Mouse (Mus musculus) lung, embryonic 15.5 days (tissue): ENCODE results near the gene Cda. TPM values are rescaled to one million over a fixed set of nuclear protein-coding genes. Genes with fewer than 3 reads are reported as not detected.

ENCODE experiments used
- ATAC-seq: fragments of 200-750 bp; cut with Nextera tagmentation; 2 replicates; pipeline ENCODE4 v1.8.0; 2017; ENCODE audit warnings: moderate number of reproducible peaks, borderline replicate concordance; ENCODE audit not compliant: low FRiP score, low TSS enrichment; ENCODE audit errors: extremely low read depth
- H3K27ac ChIP-seq: fragments of 300-500 bp; sonication (generic); 2 replicates; pipeline ENCODE4 v1.5.1; 2015; ENCODE audit warnings: moderate library complexity, mild to moderate bottlenecking, inconsistent platforms
- H3K27me3 ChIP-seq: fragments of 300-500 bp; sonication (generic); 2 replicates; pipeline ENCODE4 v1.6.1; 2015; ENCODE audit warnings: inconsistent platforms
- H3K36me3 ChIP-seq: fragments of 300-500 bp; sonication (generic); 2 replicates; pipeline ENCODE4 v1.6.1; 2015; ENCODE audit warnings: inconsistent platforms
- H3K4me1 ChIP-seq: fragments of 300-500 bp; sonication (generic); 2 replicates; pipeline ENCODE4 v1.6.1; 2015; ENCODE audit warnings: inconsistent platforms
- H3K4me2 ChIP-seq: fragments of 300-500 bp; sonication (generic); 2 replicates; pipeline ENCODE4 v1.6.1; 2015; ENCODE audit warnings: inconsistent platforms, mild to moderate bottlenecking, moderate library complexity
- H3K4me3 ChIP-seq: fragments of 300-500 bp; sonication (generic); 2 replicates; pipeline ENCODE4 v1.5.1; 2015; ENCODE audit warnings: mild to moderate bottlenecking, inconsistent platforms
- H3K9ac ChIP-seq: fragments of 300-500 bp; sonication (generic); 2 replicates; pipeline ENCODE4 v1.6.1; 2015; ENCODE audit warnings: inconsistent platforms
- H3K9me3 ChIP-seq: fragments of 300-500 bp; sonication (generic); 2 replicates; pipeline ENCODE4 v1.6.1; 2016; ENCODE audit warnings: inconsistent platforms
- WGBS: fragments of 180-500 bp; shearing (Covaris S2); methylation state at CpG from one replicate; pipeline ENCODE4 v1.1.7; 2015; 5-methylcytosine and 5-hydroxymethylcytosine counted together
- polyA plus RNA-seq: library from polyadenylated mRNA; unstranded; fragments of >200 nt; fragmentation: Nextera tagmentation; extraction: Ambion mirVana; gene quantifications from 2 replicates; pipeline ENCODE4 v1.2.1, GENCODE M21; 2015

Gene Cda
- polyA plus RNA-seq: 21.7 and 22.9 TPM in 2 replicates

- H3K4me3 ChIP-seq: peak within 1 kb of the TSS; percentile 47
- H3K9ac ChIP-seq: peak within 1 kb of the TSS; percentile 47
- no peaks in the 10 kb centered on the region for H3K9me3 ChIP-seq
- WGBS: 6% methylated on average over 32 of the region's 34 CpGs
- no peaks in the 10 kb centered on the region for H3K36me3 ChIP-seq
- H3K27ac ChIP-seq: peak within 1 kb of the TSS; percentile 84
- no peaks in the 10 kb centered on the region for H3K27me3 ChIP-seq
- peak within 1 kb of the TSS; percentile 77 for H3K4me2 ChIP-seq
- H3K4me1 ChIP-seq: peaks cover 16% of the 10 kb centered on the region
- ATAC-seq: peak; percentile 91
These were observed at the start of gene Cda for GRCm38 (mm10) chr4:138367641-138368497. Cda (minus strand) TSS chr4:138367992.

- Histone ChIP-seq H3K4me3 (no peak overlapping the region), H3K27me3 (no peaks in the 10 kb centered on the region; the same call in 1 of the 2 replicates), H3K9me3 (no peaks in the 10 kb centered on the region), H3K9ac (no peak overlapping the region), H3K4me2 (no peak overlapping the region), H3K4me1 (0 out of 2 replicates have a peak, but pooled peaks cover 5% of the 10 kb centered on the region), H3K27ac (no peak overlapping the region), H3K36me3 (no peaks in the 10 kb centered on the region)
- no peak for ATAC-seq
- 59% methylated on average over 5 of the region's 5 CpGs for WGBS
These were observed 48.6 kb upstream of the Cda start for GRCm38 (mm10) chr4:138416414-138416813.

GRCm38 (mm10) chr4:138415991-138416390 is 48.2 kb upstream of the Cda start:
- H3K9ac ChIP-seq: no peak overlapping the region
- H3K9me3 ChIP-seq: no peaks in the 10 kb centered on the region
- WGBS: 66% methylated on average over 3 of the region's 3 CpGs
- 0 out of 2 replicates have a peak, but pooled peaks cover 5% of the 10 kb centered on the region for H3K4me1 ChIP-seq
- H3K4me2 ChIP-seq: no peak overlapping the region
- no peaks in the 10 kb centered on the region for H3K36me3 ChIP-seq
- no peak overlapping the region for H3K4me3 ChIP-seq
- no peak overlapping the region for H3K27ac ChIP-seq
- ATAC-seq: no peak
- H3K27me3 ChIP-seq: no peaks in the 10 kb centered on the region; the same call in 1 of the 2 replicates

- WGBS: 12% methylated on average over 6 of the region's 6 CpGs
- ATAC-seq: peak; percentile 49; the same call in 1 of the 2 replicates
- no peak overlapping the region for H3K9ac ChIP-seq
- H3K27ac ChIP-seq: peak overlapping the region; percentile 44; the same call in 1 of the 2 replicates
- no peak overlapping the region for H3K4me2 ChIP-seq
- H3K9me3 ChIP-seq: no peaks in the 10 kb centered on the region
- no peaks in the 10 kb centered on the region; the same call in 1 of the 2 replicates for H3K27me3 ChIP-seq
- H3K4me3 ChIP-seq: no peak overlapping the region
- no peaks in the 10 kb centered on the region for H3K36me3 ChIP-seq
- 0 out of 2 replicates have a peak, but pooled peaks cover 5% of the 10 kb centered on the region for H3K4me1 ChIP-seq
These were observed 46.9 kb upstream of the Cda start for GRCm38 (mm10) chr4:138414725-138415124.

GRCm38 (mm10) chr4:138411504-138412121 is 43.8 kb upstream of the Cda start:
- no peak overlapping the region for H3K4me2 ChIP-seq
- no peak overlapping the region for H3K9ac ChIP-seq
- H3K27me3 ChIP-seq: no peaks in the 10 kb centered on the region; the same call in 1 of the 2 replicates
- ATAC-seq: no peak
- H3K4me1 ChIP-seq: 0 out of 2 replicates have a peak, but pooled peaks cover 5% of the 10 kb centered on the region
- no peaks in the 10 kb centered on the region for H3K9me3 ChIP-seq
- WGBS: 31% methylated on average over 7 of the region's 7 CpGs
- H3K4me3 ChIP-seq: no peak overlapping the region
- H3K36me3 ChIP-seq: no peaks in the 10 kb centered on the region
- no peak overlapping the region for H3K27ac ChIP-seq

- Histone ChIP-seq H3K36me3 (no peaks in the 10 kb centered on the region), H3K27me3 (no peaks in the 10 kb centered on the region; the same call in 1 of the 2 replicates), H3K4me2 (no peak overlapping the region), H3K9ac (no peak overlapping the region), H3K4me3 (no peak overlapping the region), H3K9me3 (no peaks in the 10 kb centered on the region), H3K4me1 (0 out of 2 replicates have a peak, but pooled peaks cover 5% of the 10 kb centered on the region), H3K27ac (no peak overlapping the region)
- no peak for ATAC-seq
- WGBS: 2% methylated on average over 5 of the region's 5 CpGs
These were observed 43.2 kb upstream of the Cda start for GRCm38 (mm10) chr4:138411011-138411410.

- Histone ChIP-seq H3K27me3 (no peaks in the 10 kb centered on the region; the same call in 1 of the 2 replicates), H3K4me1 (no peaks in the 10 kb centered on the region), H3K9ac (no peak overlapping the region), H3K4me3 (no peak overlapping the region), H3K27ac (0 out of 2 replicates have a peak overlapping the region, but pooled peaks have one; percentile 41), H3K36me3 (no peaks in the 10 kb centered on the region), H3K9me3 (no peaks in the 10 kb centered on the region), H3K4me2 (no peak overlapping the region)
- 52% methylated on average over 12 of the region's 13 CpGs for WGBS
- ATAC-seq: no peak
These were observed 39.8 kb upstream of the Cda start for GRCm38 (mm10) chr4:138407479-138408194.

GRCm38 (mm10) chr4:138404806-138405205 is 37.0 kb upstream of the Cda start:
- H3K9ac ChIP-seq: no peak overlapping the region
- H3K27ac ChIP-seq: no peak overlapping the region
- H3K9me3 ChIP-seq: no peaks in the 10 kb centered on the region
- ATAC-seq: no peak
- peaks cover 7% of the 10 kb centered on the region; the same call in 1 of the 2 replicates for H3K27me3 ChIP-seq
- H3K4me3 ChIP-seq: no peak overlapping the region
- no peaks in the 10 kb centered on the region for H3K4me1 ChIP-seq
- H3K36me3 ChIP-seq: no peaks in the 10 kb centered on the region
- 9% methylated on average over 2 of the region's 2 CpGs for WGBS
- no peak overlapping the region for H3K4me2 ChIP-seq

- no peak for ATAC-seq
- Histone ChIP-seq H3K27ac (no peak overlapping the region), H3K9me3 (no peaks in the 10 kb centered on the region), H3K27me3 (peaks cover 83% of the 10 kb centered on the region), H3K36me3 (no peaks in the 10 kb centered on the region), H3K9ac (no peak overlapping the region), H3K4me3 (peak overlapping the region; percentile 35), H3K4me2 (peak overlapping the region; percentile 64), H3K4me1 (peaks cover 18% of the 10 kb centered on the region)
- WGBS: 9% methylated on average over 8 of the region's 8 CpGs
These were observed 28.9 kb upstream of the Cda start for GRCm38 (mm10) chr4:138396711-138397110.

- Histone ChIP-seq H3K27ac (no peak within 1 kb of the TSS), H3K9me3 (no peaks in the 10 kb centered on the region), H3K36me3 (no peaks in the 10 kb centered on the region), H3K4me1 (peaks cover 18% of the 10 kb centered on the region), H3K27me3 (peaks cover 83% of the 10 kb centered on the region), H3K9ac (no peak within 1 kb of the TSS), H3K4me3 (peak within 1 kb of the TSS; percentile 35), H3K4me2 (peak within 1 kb of the TSS; percentile 64)
- no peak for ATAC-seq
- WGBS: 1% methylated on average over 46 of the region's 46 CpGs
These were observed 28.3 kb upstream of the Cda start, which contains the start of gene Fam43b for GRCm38 (mm10) chr4:138395971-138396645. Fam43b (minus strand) TSS chr4:138396528.
